Mouse (Mus musculus): ENCODE results near the gene Ttc6.

Gene Ttc6

GRCm38 (mm10) chr12:57545371-57546241, 18.3 kb upstream of the Ttc6 start:
- DNase-seq: no peak

GRCm38 (mm10) chr12:57546415-57547201, 17.3 kb upstream of the Ttc6 start, which contains the start of gene Foxa1:
TSS of gene Foxa1 (minus strand) at chr12:57546916.
- no peak for DNase-seq

- no peak for DNase-seq
Measured at GRCm38 (mm10) chr12:57547890-57548289, 16.0 kb upstream of the Ttc6 start.

- DNase-seq: no peak
Measured at GRCm38 (mm10) chr12:57548352-57548980, 15.4 kb upstream of the Ttc6 start.

- no peak for DNase-seq
Measured at GRCm38 (mm10) chr12:57548981-57549666, 14.8 kb upstream of the Ttc6 start.

- no peak for DNase-seq
Measured at GRCm38 (mm10) chr12:57549667-57550160, 14.2 kb upstream of the Ttc6 start.

GRCm38 (mm10) chr12:57550181-57550808, 13.6 kb upstream of the Ttc6 start:
- DNase-seq: no peak

- DNase-seq: no peak
Measured at GRCm38 (mm10) chr12:57550881-57551280, 13.0 kb upstream of the Ttc6 start.

- DNase-seq: no peak
Measured at GRCm38 (mm10) chr12:57552286-57552685, 11.6 kb upstream of the Ttc6 start.

- no peak for DNase-seq
Measured at GRCm38 (mm10) chr12:57554091-57554490, 9.8 kb upstream of the Ttc6 start.

- DNase-seq: no peak
Measured at GRCm38 (mm10) chr12:57571773-57572172, 7.9 kb downstream of the Ttc6 start.

GRCm38 (mm10) chr12:57572415-57572814, 8.5 kb downstream of the Ttc6 start:
- no peak for DNase-seq

- no peak for DNase-seq
Measured at GRCm38 (mm10) chr12:57575931-57576628, 12.2 kb downstream of the Ttc6 start.

- no peak for DNase-seq
Measured at GRCm38 (mm10) chr12:57607624-57608023, 43.7 kb downstream of the Ttc6 start.

GRCm38 (mm10) chr12:57615137-57615536, 51.2 kb downstream of the Ttc6 start:
- DNase-seq: no peak

GRCm38 (mm10) chr12:57622030-57622429, 58.1 kb downstream of the Ttc6 start:
- no peak for DNase-seq

GRCm38 (mm10) chr12:57623264-57623663, 59.4 kb downstream of the Ttc6 start:
- DNase-seq: no peak

GRCm38 (mm10) chr12:57624011-57624608, 60.2 kb downstream of the Ttc6 start:
- no peak for DNase-seq

GRCm38 (mm10) chr12:57650011-57650410, 86.1 kb downstream of the Ttc6 start:
- no peak for DNase-seq

- DNase-seq: no peak
Measured at GRCm38 (mm10) chr12:57650677-57651076, 86.8 kb downstream of the Ttc6 start.
